Mouse (Mus musculus) neural tube, embryonic 13.5 days (tissue): Measurements from ENCODE around the gene Lrmda. TPM values are rescaled to one million over a fixed set of nuclear protein-coding genes. Genes with fewer than 3 reads are reported as not detected.

ENCODE experiments used
- ATAC-seq: fragments of 200-750 bp; cut with Nextera tagmentation; 2 replicates; pipeline ENCODE4 v1.8.0; 2017; ENCODE audit warnings: low read depth, mild to moderate bottlenecking, moderate TSS enrichment, moderate library complexity
- H3K27ac ChIP-seq: fragments of 300-500 bp; sonication (generic); replicated peaks from 2 replicates; pipeline ENCODE4 v1.5.1; 2015; ENCODE audit warnings: moderate library complexity, mild to moderate bottlenecking, inconsistent platforms
- H3K27me3 ChIP-seq: fragments of 300-500 bp; sonication (generic); 2 replicates; pipeline ENCODE4 v1.6.1; 2015; ENCODE audit warnings: mild to moderate bottlenecking, inconsistent platforms
- H3K36me3 ChIP-seq: fragments of 300-500 bp; sonication (generic); 2 replicates; pipeline ENCODE4 v1.6.1; 2015; ENCODE audit warnings: mild to moderate bottlenecking, inconsistent platforms
- H3K4me1 ChIP-seq: fragments of 300-500 bp; sonication (generic); replicated peaks from 2 replicates; pipeline ENCODE4 v1.6.1; 2015; ENCODE audit warnings: inconsistent platforms
- H3K4me2 ChIP-seq: fragments of 300-500 bp; sonication (generic); 2 replicates; pipeline ENCODE4 v1.6.1; 2015; ENCODE audit warnings: inconsistent platforms, mild to moderate bottlenecking, moderate library complexity
- H3K4me3 ChIP-seq: fragments of 300-500 bp; sonication (generic); 2 replicates; pipeline ENCODE4 v1.5.1; 2015; ENCODE audit warnings: mild to moderate bottlenecking, inconsistent platforms
- H3K9ac ChIP-seq: fragments of 300-500 bp; sonication (generic); 2 replicates; pipeline ENCODE4 v1.6.1; 2015; ENCODE audit warnings: moderate library complexity, mild to moderate bottlenecking, inconsistent platforms
- H3K9me3 ChIP-seq: fragments of 300-500 bp; sonication (generic); 2 replicates; pipeline ENCODE4 v1.6.1; 2016; ENCODE audit warnings: inconsistent platforms
- whole genome bisulfite sequencing: fragments of 180-500 bp; shearing (Covaris S2); methylation state at CpG from one replicate; pipeline ENCODE4 v1.1.7; 2015; 5-methylcytosine and 5-hydroxymethylcytosine counted together
- polyA plus RNA-seq: library from polyadenylated mRNA; unstranded; fragments of >200 nt; fragmentation: Nextera tagmentation; extraction: Ambion mirVana; gene quantifications from 2 replicates; pipeline ENCODE4 v1.2.1, GENCODE M21; 2015

Gene Lrmda
- polyA plus RNA-seq, 1 experiment from 2014 or later, result not detected

GRCm38 (mm10) chr14:22808595-22809166 lies 789.2 kb downstream of the Lrmda start:
- ATAC-seq, result peak; percentile 72
- H3K36me3 ChIP-seq, result no peaks in the 10 kb centered on the region
- no peaks in the 10 kb centered on the region for H3K9me3 ChIP-seq
- 19% methylated on average over 5 of the region's 5 CpGs for WGBS
- no peak overlapping the region for H3K4me3 ChIP-seq
- H3K27ac ChIP-seq, result no peak overlapping the region
- peaks cover 46% of the 10 kb centered on the region for H3K4me1 ChIP-seq
- peaks cover 12% of the 10 kb centered on the region for H3K27me3 ChIP-seq
- H3K4me2 ChIP-seq, result no peak overlapping the region
- no peak overlapping the region for H3K9ac ChIP-seq

GRCm38 (mm10) chr14:22809229-22809628 lies 789.7 kb downstream of the Lrmda start:
- no peak for ATAC-seq
- no peaks in the 10 kb centered on the region for H3K9me3 ChIP-seq
- H3K27me3 ChIP-seq, result peaks cover 12% of the 10 kb centered on the region
- H3K36me3 ChIP-seq, result no peaks in the 10 kb centered on the region
- no peak overlapping the region for H3K27ac ChIP-seq
- H3K4me3 ChIP-seq, result no peak overlapping the region
- no peak overlapping the region for H3K9ac ChIP-seq
- no peak overlapping the region for H3K4me2 ChIP-seq
- 54% methylated on average over 3 of the region's 3 CpGs for WGBS
- peaks cover 51% of the 10 kb centered on the region for H3K4me1 ChIP-seq

GRCm38 (mm10) chr14:22810531-22810930 lies 791.0 kb downstream of the Lrmda start:
- Histone ChIP-seq H3K4me1 (peaks cover 57% of the 10 kb centered on the region), H3K9me3 (no peaks in the 10 kb centered on the region), H3K36me3 (no peaks in the 10 kb centered on the region), H3K27ac (no peak overlapping the region), H3K9ac (no peak overlapping the region), H3K27me3 (peaks cover 12% of the 10 kb centered on the region), H3K4me3 (no peak overlapping the region), H3K4me2 (no peak overlapping the region)
- ATAC-seq, result no peak
- WGBS, result 90% methylated on average over 1 of the region's 1 CpGs

GRCm38 (mm10) chr14:22812824-22813223 lies 793.3 kb downstream of the Lrmda start:
- Histone ChIP-seq H3K9ac (no peak overlapping the region), H3K9me3 (no peaks in the 10 kb centered on the region), H3K4me1 (peaks cover 34% of the 10 kb centered on the region), H3K4me3 (no peak overlapping the region), H3K27me3 (peaks cover 12% of the 10 kb centered on the region), H3K36me3 (no peaks in the 10 kb centered on the region), H3K27ac (no peak overlapping the region), H3K4me2 (no peak overlapping the region)
- 23% methylated on average over 6 of the region's 6 CpGs for WGBS
- ATAC-seq, result no peak

DNA sequence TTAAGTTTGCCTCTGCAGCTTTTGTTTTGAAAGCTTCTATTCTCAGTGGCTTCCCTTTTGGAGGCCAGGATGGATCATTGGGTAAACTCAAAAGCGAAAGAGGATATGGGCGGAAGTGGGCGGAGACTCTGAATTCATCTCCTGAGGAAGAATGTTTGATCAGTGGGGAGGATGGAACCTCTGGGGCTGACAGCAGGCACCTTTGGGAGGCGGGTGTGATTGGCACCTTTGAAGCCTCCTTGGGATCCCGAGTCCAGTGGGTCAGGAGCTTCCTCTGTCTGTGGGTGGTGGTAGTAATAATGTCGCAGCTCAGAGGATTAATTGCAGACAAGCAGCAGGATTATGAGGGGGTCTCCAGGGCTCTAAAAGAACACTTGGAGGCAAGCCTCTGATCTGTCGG lies 793.9 kb downstream of the Lrmda start:
- no peak overlapping the region for H3K4me3 ChIP-seq
- no peak overlapping the region for H3K27ac ChIP-seq
- H3K9me3 ChIP-seq, result no peaks in the 10 kb centered on the region
- no peaks in the 10 kb centered on the region for H3K36me3 ChIP-seq
- H3K9ac ChIP-seq, result no peak overlapping the region
- ATAC-seq, result no peak
- H3K27me3 ChIP-seq, result peaks cover 12% of the 10 kb centered on the region
- peaks cover 29% of the 10 kb centered on the region for H3K4me1 ChIP-seq
- H3K4me2 ChIP-seq, result no peak overlapping the region
- WGBS, result 10% methylated on average over 7 of the region's 7 CpGs

GRCm38 (mm10) chr14:22814811-22815345 lies 795.4 kb downstream of the Lrmda start:
- 42% methylated on average over 9 of the region's 9 CpGs for WGBS
- peaks cover 5% of the 10 kb centered on the region for H3K27me3 ChIP-seq
- no peaks in the 10 kb centered on the region for H3K36me3 ChIP-seq
- no peak overlapping the region for H3K9ac ChIP-seq
- H3K4me3 ChIP-seq, result no peak overlapping the region
- H3K4me1 ChIP-seq, result peaks cover 23% of the 10 kb centered on the region
- H3K9me3 ChIP-seq, result no peaks in the 10 kb centered on the region
- H3K4me2 ChIP-seq, result no peak overlapping the region
- ATAC-seq, result no peak
- no peak overlapping the region for H3K27ac ChIP-seq

DNA sequence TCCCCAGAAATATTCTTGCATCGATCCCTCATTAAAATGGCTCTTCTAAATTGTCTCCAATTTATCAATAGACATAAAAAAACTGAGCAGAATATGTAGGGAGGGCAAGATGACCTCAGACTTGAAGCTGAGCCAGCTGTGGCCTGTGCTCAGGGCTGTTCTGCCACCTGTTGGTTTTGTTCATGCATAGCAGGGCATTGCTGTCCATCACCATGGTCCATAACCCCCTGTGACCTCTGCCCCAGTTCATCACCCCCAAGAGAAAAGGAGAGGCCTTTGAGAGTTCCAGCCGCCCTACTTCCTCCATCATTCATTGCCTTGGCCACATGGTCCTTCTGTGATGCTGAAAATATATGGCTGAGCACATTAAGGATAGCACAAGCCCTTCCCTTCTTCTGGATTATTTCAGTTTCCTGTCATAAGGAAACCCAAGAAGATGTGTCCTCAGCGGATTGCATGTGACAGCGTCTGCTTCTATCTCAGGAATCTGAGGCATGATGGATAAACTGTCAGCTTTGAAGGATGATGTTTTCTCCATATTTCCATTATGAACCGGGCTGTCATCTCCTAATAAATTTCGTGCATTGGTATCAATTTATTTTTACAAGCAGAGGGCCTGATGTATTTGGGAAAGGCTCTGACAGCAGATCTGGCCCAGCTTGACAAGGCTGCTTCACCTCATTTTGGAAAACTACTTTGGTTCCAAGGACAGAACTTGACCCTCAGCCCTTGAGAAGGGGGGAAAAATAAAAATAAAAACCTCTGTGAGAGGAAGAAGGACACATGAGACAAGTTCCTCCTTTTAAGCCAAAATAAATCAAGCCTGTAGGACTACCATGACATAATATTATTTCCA lies 798.1 kb downstream of the Lrmda start:
- H3K9me3 ChIP-seq, result no peaks in the 10 kb centered on the region
- H3K36me3 ChIP-seq, result no peaks in the 10 kb centered on the region
- H3K27me3 ChIP-seq, result no peaks in the 10 kb centered on the region
- H3K4me2 ChIP-seq, result no peak overlapping the region
- peaks cover 23% of the 10 kb centered on the region for H3K4me1 ChIP-seq
- H3K9ac ChIP-seq, result no peak overlapping the region
- 66% methylated on average over 6 of the region's 6 CpGs for WGBS
- no peak overlapping the region for H3K27ac ChIP-seq
- no peak for ATAC-seq
- no peak overlapping the region for H3K4me3 ChIP-seq

GRCm38 (mm10) chr14:22818202-22818530 lies 798.7 kb downstream of the Lrmda start:
- Histone ChIP-seq H3K9me3 (no peaks in the 10 kb centered on the region), H3K27me3 (no peaks in the 10 kb centered on the region), H3K36me3 (no peaks in the 10 kb centered on the region), H3K9ac (no peak overlapping the region), H3K27ac (no peak overlapping the region), H3K4me2 (no peak overlapping the region), H3K4me3 (no peak overlapping the region), H3K4me1 (peaks cover 19% of the 10 kb centered on the region)
- ATAC-seq, result no peak
- WGBS, result 75% methylated on average over 3 of the region's 3 CpGs

GRCm38 (mm10) chr14:22822942-22823341 lies 803.4 kb downstream of the Lrmda start:
- Histone ChIP-seq H3K36me3 (no peaks in the 10 kb centered on the region), H3K9ac (no peak overlapping the region), H3K4me1 (no peaks in the 10 kb centered on the region), H3K4me2 (no peak overlapping the region), H3K27ac (no peak overlapping the region), H3K9me3 (no peaks in the 10 kb centered on the region), H3K27me3 (no peaks in the 10 kb centered on the region), H3K4me3 (no peak overlapping the region)
- WGBS, result 63% methylated on average over 3 of the region's 3 CpGs
- no peak for ATAC-seq

DNA sequence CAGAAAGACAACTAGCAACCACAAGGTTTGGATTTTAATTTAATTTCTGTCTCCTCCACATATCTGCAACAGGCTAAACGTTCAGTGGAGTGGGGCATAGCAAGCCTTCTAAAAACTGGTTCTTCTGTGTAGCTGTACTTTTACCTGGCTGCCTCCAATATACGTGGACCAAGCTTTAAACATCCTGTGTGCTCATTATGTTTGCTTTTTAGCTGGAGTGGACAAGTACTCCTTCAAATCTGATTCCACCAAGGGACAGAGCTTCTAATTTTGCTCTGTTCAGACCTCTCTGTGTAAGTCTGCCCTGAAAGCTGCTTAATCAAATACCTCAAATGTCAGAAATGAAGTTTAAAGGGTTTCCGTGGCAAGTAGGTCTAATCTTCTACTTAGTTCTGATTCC lies 807.3 kb downstream of the Lrmda start:
- H3K4me2 ChIP-seq, result no peak overlapping the region
- H3K4me3 ChIP-seq, result no peak overlapping the region
- H3K36me3 ChIP-seq, result no peaks in the 10 kb centered on the region
- no peak for ATAC-seq
- no peaks in the 10 kb centered on the region for H3K9me3 ChIP-seq
- no peak overlapping the region for H3K27ac ChIP-seq
- 88% methylated on average over 3 of the region's 3 CpGs for WGBS
- no peaks in the 10 kb centered on the region for H3K4me1 ChIP-seq
- H3K9ac ChIP-seq, result no peak overlapping the region
- H3K27me3 ChIP-seq, result no peaks in the 10 kb centered on the region

- Histone ChIP-seq H3K4me1 (no peaks in the 10 kb centered on the region), H3K9me3 (no peaks in the 10 kb centered on the region), H3K4me3 (no peak overlapping the region), H3K4me2 (no peak overlapping the region), H3K9ac (no peak overlapping the region), H3K36me3 (no peaks in the 10 kb centered on the region), H3K27ac (no peak overlapping the region), H3K27me3 (no peaks in the 10 kb centered on the region)
- ATAC-seq, result no peak
Observed at GRCm38 (mm10) chr14:22837058-22837457, 817.5 kb downstream of the Lrmda start.

DNA sequence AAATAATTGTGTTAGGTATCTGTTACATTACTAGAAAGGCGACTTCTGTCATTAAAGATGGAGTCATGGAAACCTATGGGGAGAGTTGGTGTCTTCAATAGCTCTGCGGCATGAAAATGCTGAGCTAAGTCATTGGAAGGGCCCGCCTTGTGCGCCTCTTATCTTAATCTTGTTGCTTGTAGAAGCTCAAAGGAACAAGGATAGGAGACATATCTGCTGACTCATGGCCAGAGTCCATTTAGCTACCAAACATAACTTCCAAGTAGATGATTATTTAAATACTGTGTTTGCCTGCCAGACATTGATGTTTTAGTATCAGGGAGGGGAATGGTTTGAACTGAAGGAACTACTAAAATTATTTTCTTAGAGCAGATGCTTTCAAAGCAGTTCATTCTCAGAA lies 821.6 kb downstream of the Lrmda start:
- Histone ChIP-seq H3K4me3 (no peak overlapping the region), H3K27me3 (no peaks in the 10 kb centered on the region), H3K9me3 (no peaks in the 10 kb centered on the region), H3K36me3 (no peaks in the 10 kb centered on the region), H3K9ac (no peak overlapping the region), H3K4me1 (no peaks in the 10 kb centered on the region), H3K4me2 (no peak overlapping the region), H3K27ac (no peak overlapping the region)
- ATAC-seq, result no peak
- WGBS, result 94% methylated on average over 4 of the region's 4 CpGs

- Histone ChIP-seq H3K4me2 (no peak overlapping the region), H3K4me1 (no peaks in the 10 kb centered on the region), H3K9me3 (no peaks in the 10 kb centered on the region), H3K4me3 (no peak overlapping the region), H3K36me3 (no peaks in the 10 kb centered on the region), H3K27me3 (no peaks in the 10 kb centered on the region), H3K9ac (no peak overlapping the region), H3K27ac (no peak overlapping the region)
- ATAC-seq, result no peak
Observed at GRCm38 (mm10) chr14:22844006-22844405, 824.5 kb downstream of the Lrmda start.
